Mouse (Mus musculus) cortical plate, adult 2 months (tissue): Measurements from ENCODE around the gene Hist1h3d.

ENCODE experiments used
- CTCF ChIP-seq: fragments of 200-500 bp; IDR thresholded peaks from 2 replicates; pipeline ENCODE4 v1.5.1; 2011; ENCODE audit warnings: mild to moderate bottlenecking, control low read depth, low read length; ENCODE audit not compliant: insufficient read depth; ENCODE audit errors: extremely low read depth
- POLR2A ChIP-seq: fragments of 200-500 bp; IDR thresholded peaks from 2 replicates; pipeline ENCODE4 v1.6.1; 2011; ENCODE audit warnings: mild to moderate bottlenecking, low read length, control low read depth; ENCODE audit not compliant: insufficient read depth; ENCODE audit errors: extremely low read depth

- no peak for TF ChIP-seq CTCF
- no peak for TF ChIP-seq POLR2A
Measured at GRCm38 (mm10) chr13:23536076-23536822, 39.3 kb upstream of the Hist1h3d start.
